12 mouse cellular contexts compared by ENCODE assay signal in the genomic region with DNA sequence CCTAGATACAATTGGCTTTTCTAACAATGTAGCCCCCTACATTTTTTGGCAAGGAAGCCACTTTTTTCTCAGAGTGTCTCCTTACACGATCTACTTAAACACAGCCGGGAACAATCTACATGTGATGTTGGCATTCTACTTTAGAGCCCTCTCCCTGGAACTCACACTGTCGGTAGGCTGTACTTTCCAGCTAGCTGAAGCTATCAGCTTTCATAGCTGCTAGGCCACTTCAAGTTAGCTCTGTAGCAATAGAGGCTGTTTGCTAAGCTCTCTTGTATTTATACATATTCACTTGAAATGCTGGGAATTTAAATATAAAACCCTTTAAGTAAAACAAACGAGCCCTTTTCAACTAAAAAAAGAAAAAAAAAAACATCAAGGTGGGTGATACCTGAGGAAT. TPM values are rescaled to one million over a fixed set of nuclear protein-coding genes. Genes with fewer than 3 reads are reported as not detected.
"Had no signal": no experiment of that assay in that cellular context is flagged by ENCODE, and none has a peak within 500 bp of the region (broad histone marks: within the 10 kb centered on the region; RNA-seq: fewer than 3 reads in every experiment).

No protein-coding gene starts in this region.

- H3K27ac ChIP-seq: liver, embryonic 15.5 days; macrophage; midbrain, embryonic 13.5 days; midbrain, embryonic 15.5 days; neural tube, embryonic 12.5 days; stomach, embryonic 15.5 days; stomach, postnatal 0 days had no signal

- H3K36me3 ChIP-seq: midbrain, embryonic 13.5 days; midbrain, embryonic 15.5 days; neural tube, embryonic 12.5 days; stomach, embryonic 15.5 days had no signal

- H3K27me3 ChIP-seq: liver, embryonic 13.5 days; liver, embryonic 15.5 days; midbrain, embryonic 13.5 days; midbrain, embryonic 15.5 days; neural tube, embryonic 12.5 days; stomach, embryonic 15.5 days had no signal

- H3K4me1 ChIP-seq: stomach, embryonic 15.5 days had no signal

- H3K9me3 ChIP-seq: liver, embryonic 13.5 days; liver, embryonic 15.5 days; megakaryocyte, embryonic 14.5 days; midbrain, embryonic 13.5 days; midbrain, embryonic 15.5 days; neural tube, embryonic 12.5 days; stomach, embryonic 15.5 days had no signal

- H3K4me3 ChIP-seq: liver, embryonic 13.5 days; liver, embryonic 15.5 days; megakaryocyte, embryonic 14.5 days; midbrain, embryonic 13.5 days; midbrain, embryonic 15.5 days; neural tube, embryonic 12.5 days; stomach, embryonic 15.5 days had no signal

- ATAC-seq: midbrain, embryonic 15.5 days had no signal

- H3K4me2 ChIP-seq: liver, embryonic 11.5 days; liver, embryonic 13.5 days; liver, embryonic 15.5 days; midbrain, embryonic 11.5 days; midbrain, embryonic 13.5 days; midbrain, embryonic 15.5 days; neural tube, embryonic 12.5 days; stomach, embryonic 15.5 days had no signal

- H3K9ac ChIP-seq: liver, embryonic 13.5 days; liver, embryonic 15.5 days; liver, postnatal 0 days; midbrain, embryonic 13.5 days; midbrain, embryonic 15.5 days; neural tube, embryonic 12.5 days; stomach, embryonic 15.5 days had no signal

RNA-seq across cellular contexts. Expression of a gene that starts 2.6 kb away (rescaled TPM):
- polyA plus RNA-seq: macrophage had no signal
